Mouse (Mus musculus): Measurements from ENCODE around the gene Chkb.

GRCm38 (mm10) chr15:89376957-89377356 lies 52.8 kb downstream of the Chkb start, which contains the start of gene Tymp:
- no peak for TF ChIP-seq GATA1 (IDR thresholded peaks at IDR 0.05; ENCODE audit: borderline replicate concordance, low read length)
- no peak for TF ChIP-seq FLI1 (IDR thresholded peaks at IDR 0.05; ENCODE audit: low read length)
